Mouse (Mus musculus) kidney, postnatal 0 days (tissue): ENCODE measurements around the gene Anapc16. TPM values are rescaled to one million over a fixed set of nuclear protein-coding genes. Genes with fewer than 3 reads are reported as not detected.

ENCODE experiments used
- ATAC-seq: fragments of 200-750 bp; cut with Nextera tagmentation; replicated peaks from 2 replicates; pipeline ENCODE4 v1.8.0; 2017; ENCODE audit warnings: low read depth, moderate number of reproducible peaks, moderate TSS enrichment, moderate library complexity; ENCODE audit not compliant: low FRiP score
- DNase-seq: peaks from one replicate; pipeline ENCODE4 v3.0.0-alpha.2; 2016; ENCODE audit warnings: low spot score
- H3K27ac ChIP-seq: fragments of 300-500 bp; sonication (generic); 2 replicates; pipeline ENCODE4 v1.5.1; 2014; ENCODE audit warnings: mild to moderate bottlenecking
- H3K27me3 ChIP-seq: fragments of 300-500 bp; sonication (generic); 2 replicates; pipeline ENCODE4 v1.6.1; 2014; ENCODE audit warnings: low read length, mixed read lengths; ENCODE audit not compliant: insufficient read depth
- H3K36me3 ChIP-seq: fragments of 300-500 bp; sonication (generic); 2 replicates; pipeline ENCODE4 v1.6.1; 2014; ENCODE audit warnings: low read length, mixed read lengths; ENCODE audit not compliant: insufficient read depth
- H3K4me1 ChIP-seq: fragments of 300-500 bp; sonication (generic); replicated peaks from 2 replicates; pipeline ENCODE4 v1.6.1; 2014; ENCODE audit warnings: antibody characterized with exemption, low read length, mixed read lengths; ENCODE audit not compliant: insufficient read depth
- H3K4me2 ChIP-seq: fragments of 300-500 bp; sonication (generic); 2 replicates; pipeline ENCODE4 v1.6.1; 2014; ENCODE audit warnings: mild to moderate bottlenecking, low read length, moderate library complexity, mixed read lengths
- H3K4me3 ChIP-seq: fragments of 300-500 bp; sonication (generic); replicated peaks from 2 replicates; pipeline ENCODE4 v1.5.1; 2014; ENCODE audit warnings: low read depth, low read length
- H3K9ac ChIP-seq: fragments of 300-500 bp; sonication (generic); 2 replicates; pipeline ENCODE4 v1.6.1; 2014; ENCODE audit warnings: low read depth, low read length
- H3K9me3 ChIP-seq: fragments of 300-500 bp; sonication (generic); replicated peaks from 2 replicates; pipeline ENCODE4 v1.6.1; 2016; ENCODE audit warnings: low read length, inconsistent platforms, mixed read lengths
- CTCF ChIP-seq: IDR thresholded peaks from 2 replicates; pipeline ENCODE4 v1.5.1; 2016; ENCODE audit warnings: antibody characterized with exemption, low read depth, mild to moderate bottlenecking, moderate library complexity
- WGBS: fragments of 180-500 bp; shearing (Covaris S2); extraction: QIAGEN DNeasy Blood & Tissue Kit; methylation state at CpG from one replicate; pipeline ENCODE4 v1.1.7; 2014; 5-methylcytosine and 5-hydroxymethylcytosine counted together
- polyA plus RNA-seq: library from polyadenylated mRNA; unstranded; fragments of >200 nt; fragmentation: Nextera tagmentation; extraction: Ambion mirVana; gene quantifications from 2 replicates; pipeline ENCODE4 v1.2.1, GENCODE M21; 2015

Anapc16 gene
- polyA plus RNA-seq, 1 experiment from 2014 or later, result 106 TPM

- Histone ChIP-seq H3K9me3 (no peaks in the 10 kb centered on the region), H3K4me1 (peaks cover 31% of the 10 kb centered on the region), H3K9ac (no peak overlapping the region), H3K27ac (no peak overlapping the region), H3K27me3 (no peaks in the 10 kb centered on the region), H3K36me3 (peaks cover 4% of the 10 kb centered on the region; the same call in 1 of the 2 replicates), H3K4me2 (no peak overlapping the region), H3K4me3 (no peak overlapping the region)
- ATAC-seq, result no peak
- no peak for DNase-seq
- TF ChIP-seq CTCF, result no peak
- 55% methylated on average over 7 of the region's 7 CpGs for WGBS
Observed at GRCm38 (mm10) chr10:59947296-59948073, 55.5 kb downstream of the Anapc16 start.

- H3K4me2 ChIP-seq, result no peak overlapping the region
- no peaks in the 10 kb centered on the region for H3K27me3 ChIP-seq
- DNase-seq (no peak), ATAC-seq (no peak)
- no peak overlapping the region for H3K27ac ChIP-seq
- no peak overlapping the region for H3K4me3 ChIP-seq
- TF ChIP-seq CTCF, result no peak
- H3K9ac ChIP-seq, result no peak overlapping the region
- peaks cover 4% of the 10 kb centered on the region; the same call in 1 of the 2 replicates for H3K36me3 ChIP-seq
- WGBS, result 82% methylated on average over 5 of the region's 5 CpGs
- no peaks in the 10 kb centered on the region for H3K9me3 ChIP-seq
- peaks cover 31% of the 10 kb centered on the region for H3K4me1 ChIP-seq
Observed at GRCm38 (mm10) chr10:59946362-59946761, 56.6 kb downstream of the Anapc16 start.

GRCm38 (mm10) chr10:59945416-59945815 is 57.5 kb downstream of the Anapc16 start:
- no peaks in the 10 kb centered on the region for H3K27me3 ChIP-seq
- no peak for TF ChIP-seq CTCF

GRCm38 (mm10) chr10:59943421-59943989 is 59.4 kb downstream of the Anapc16 start:
- Histone ChIP-seq H3K9ac (peak overlapping the region; percentile 46), H3K36me3 (no peaks in the 10 kb centered on the region), H3K9me3 (no peaks in the 10 kb centered on the region), H3K27me3 (no peaks in the 10 kb centered on the region), H3K4me3 (peak overlapping the region; percentile 12; the same call in 1 of the 2 replicates), H3K4me1 (peaks cover 14% of the 10 kb centered on the region), H3K4me2 (peak overlapping the region; percentile 52), H3K27ac (peak overlapping the region; percentile 83)
- peak; percentile 78 for DNase-seq
- no peak for TF ChIP-seq CTCF
- 27% methylated on average over 13 of the region's 13 CpGs for WGBS
- peak; percentile 71 for ATAC-seq

More at GRCm38 (mm10) chr10:59945416-59945815, 57.5 kb downstream of the Anapc16 start:
- Histone ChIP-seq H3K9me3 (no peaks in the 10 kb centered on the region), H3K27ac (no peak overlapping the region), H3K9ac (no peak overlapping the region), H3K36me3 (peaks cover 4% of the 10 kb centered on the region; the same call in 1 of the 2 replicates), H3K4me1 (peaks cover 29% of the 10 kb centered on the region), H3K4me3 (no peak overlapping the region), H3K4me2 (no peak overlapping the region)
- WGBS, result 86% methylated on average over 3 of the region's 3 CpGs
- ATAC-seq (no peak), DNase-seq (no peak)

DNA sequence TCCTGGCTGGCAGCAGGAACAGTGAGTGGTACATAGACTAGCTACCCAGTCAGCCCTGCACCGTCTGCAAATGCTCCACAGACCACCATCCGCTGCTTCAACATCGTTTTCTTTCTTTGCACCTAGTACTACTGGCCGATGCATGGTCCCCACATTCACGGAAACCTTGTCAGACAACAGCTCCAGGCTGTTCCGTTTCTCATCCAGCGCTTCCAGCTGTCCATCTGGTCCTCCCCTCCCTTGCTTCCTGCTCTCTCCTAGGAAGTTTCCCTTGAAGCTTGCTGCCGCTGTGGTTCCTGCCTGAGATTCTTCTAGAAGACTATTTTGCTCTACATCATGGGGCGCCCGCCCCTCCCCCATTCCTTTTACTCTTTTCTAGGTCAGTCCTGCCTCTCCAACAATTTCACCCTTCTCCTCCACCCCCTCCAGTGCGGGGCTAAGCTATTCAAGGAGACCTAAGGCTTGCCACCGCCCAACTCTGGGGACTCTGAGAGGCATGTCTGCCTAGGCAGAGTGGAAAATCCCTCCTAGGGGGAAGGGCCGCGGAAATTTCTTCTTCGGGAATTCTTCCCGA is 60.0 kb downstream of the Anapc16 start:
- ATAC-seq, result peak; percentile 84
- Histone ChIP-seq H3K27me3 (no peaks in the 10 kb centered on the region), H3K9ac (peak overlapping the region; percentile 46), H3K27ac (peak overlapping the region; percentile 83), H3K4me3 (peak overlapping the region; percentile 12; the same call in 1 of the 2 replicates), H3K36me3 (no peaks in the 10 kb centered on the region), H3K9me3 (no peaks in the 10 kb centered on the region), H3K4me2 (peak overlapping the region; percentile 52), H3K4me1 (peaks cover 14% of the 10 kb centered on the region)
- WGBS, result under 1% methylated on average over 16 of the region's 16 CpGs
- DNase-seq, result peak; percentile 83
- TF ChIP-seq CTCF, result no peak

- Histone ChIP-seq H3K36me3 (no peaks in the 10 kb centered on the region), H3K27me3 (no peaks in the 10 kb centered on the region), H3K27ac (peak overlapping the region; percentile 83), H3K4me1 (peaks cover 14% of the 10 kb centered on the region), H3K4me3 (no peak overlapping the region; the same call in 1 of the 2 replicates), H3K4me2 (peak overlapping the region; percentile 52), H3K9ac (peak overlapping the region; percentile 46; the same call in 1 of the 2 replicates), H3K9me3 (no peaks in the 10 kb centered on the region)
- ATAC-seq (no peak), DNase-seq (no peak)
- 38% methylated on average over 21 of the region's 21 CpGs for WGBS
- no peak for TF ChIP-seq CTCF
Observed at GRCm38 (mm10) chr10:59942281-59942846, 60.6 kb downstream of the Anapc16 start.
